In genomic region chr10:68167118-68167517, GRCm38 (mm10) we compare ENCODE assay signal across 12 mouse cellular contexts.
DNase-seq lines count a peak whose midpoint lies in the region; ATAC-seq and TF ChIP-seq lines count a peak whose summit lies in the region.
"Had no signal": no experiment of that assay in that cellular context is flagged by ENCODE, and none has a peak within 500 bp of the region (broad histone marks: within the 10 kb centered on the region; RNA-seq: fewer than 3 reads in every experiment).

No protein-coding gene starts in this region.

- DNase-seq in heart, adult 11 months = peak; percentile 89
- no peak for DNase-seq in heart, adult 8-10 months (ENCODE audit: low spot score)
- no peak for DNase-seq in kidney, postnatal 0 days (ENCODE audit: low spot score)
- no peak for DNase-seq in kidney, postnatal 10 days
- no peak for DNase-seq in cerebellum, adult 11-12 months
- no peak for DNase-seq in spleen, postnatal 14 days (ENCODE audit: low spot score in 2 of 2)
- DNase-seq: cerebellum, adult 9-11 months; lung, postnatal 14 days had no signal

- no peak overlapping the region for H3K4me3 ChIP-seq in kidney, postnatal 0 days (replicated peaks; ENCODE audit: low read depth, low read length)
- no peak overlapping the region for H3K4me3 ChIP-seq in heart, embryonic 16.5 days (ENCODE audit: low read length)
- H3K4me3 ChIP-seq in myocyte = no peak overlapping the region
- H3K4me3 ChIP-seq: erythroblast, embryonic 14.5 days had no signal

- TF ChIP-seq POLR2A in myocyte (IDR thresholded peaks at IDR 0.05; ENCODE audit: insufficient read length, low read depth) = no peak

- H3K9me3 ChIP-seq in kidney, postnatal 0 days (replicated peaks; ENCODE audit: low read length) = no peaks in the 10 kb centered on the region
- no peaks in the 10 kb centered on the region for H3K9me3 ChIP-seq in heart, embryonic 16.5 days (replicated peaks; ENCODE audit: control insufficient read depth, low read length)

- WGBS in kidney, postnatal 0 days = 65% methylated on average over 4 of the region's 4 CpGs
- 57% methylated on average over 4 of the region's 4 CpGs for WGBS in heart, embryonic 16.5 days

- 0 out of 2 replicates have a peak, but pooled peaks cover 4% of the 10 kb centered on the region for H3K36me3 ChIP-seq in kidney, postnatal 0 days (ENCODE audit: insufficient read depth, low read length)
- peaks cover 4% of the 10 kb centered on the region for H3K36me3 ChIP-seq in heart, embryonic 16.5 days (ENCODE audit: control insufficient read depth, insufficient read depth)
- H3K36me3 ChIP-seq in myocyte (ENCODE audit: control insufficient read depth, insufficient read depth) = peaks cover 2% of the 10 kb centered on the region
- H3K36me3 ChIP-seq: G1E had no signal

- H3K4me1 ChIP-seq in kidney, postnatal 0 days (replicated peaks; ENCODE audit: insufficient read depth, low read length) = peaks cover 23% of the 10 kb centered on the region; the same call in 1 of the 2 replicates
- peaks cover 40% of the 10 kb centered on the region for H3K4me1 ChIP-seq in heart, embryonic 16.5 days (ENCODE audit: control insufficient read depth, insufficient read depth, low read length)

- no peak overlapping the region for H3ac ChIP-seq in myocyte (ENCODE audit: control insufficient read depth, insufficient read length)

- no peaks in the 10 kb centered on the region for H3K27me3 ChIP-seq in kidney, postnatal 0 days (ENCODE audit: insufficient read depth, low read length)
- no peaks in the 10 kb centered on the region for H3K27me3 ChIP-seq in heart, embryonic 16.5 days (ENCODE audit: control insufficient read depth, insufficient read depth, low read length)
- no peaks in the 10 kb centered on the region for H3K27me3 ChIP-seq in myocyte (ENCODE audit: control insufficient read depth, insufficient read depth, insufficient read length)

- TF ChIP-seq CTCF in kidney, postnatal 0 days (IDR thresholded peaks at IDR 0.05; ENCODE audit: low read depth) = no peak

- ATAC-seq in kidney, postnatal 0 days (replicated peaks; ENCODE audit: low FRiP score, low read depth) = no peak
- ATAC-seq in heart, embryonic 16.5 days (replicated peaks; ENCODE audit: extremely low read depth, insufficient read depth, low FRiP score) = no peak

- no peak overlapping the region for H3K9ac ChIP-seq in kidney, postnatal 0 days (ENCODE audit: low read depth, low read length)
- no peak overlapping the region for H3K9ac ChIP-seq in heart, embryonic 16.5 days (ENCODE audit: low read length)

- peak overlapping the region; percentile 70 for H3K27ac ChIP-seq in kidney, postnatal 0 days
- peak overlapping the region; percentile 87 for H3K27ac ChIP-seq in heart, embryonic 16.5 days (ENCODE audit: low read length)

- H3K79me2 ChIP-seq in myocyte (ENCODE audit: control insufficient read depth, insufficient read depth) = peaks cover 37% of the 10 kb centered on the region

- no peak overlapping the region for H3K4me2 ChIP-seq in kidney, postnatal 0 days (ENCODE audit: low read length)
- H3K4me2 ChIP-seq in heart, embryonic 16.5 days (ENCODE audit: low read depth, low read length) = no peak overlapping the region
- peak overlapping the region; percentile 93 for H3K4me2 ChIP-seq in myocyte (ENCODE audit: low read depth)

TF ChIP-seq in myocyte, 11 proteins besides CTCF, POLR2A, EP300 and RAD21:
- TF ChIP-seq MYOG (IDR thresholded peaks at IDR 0.05; ENCODE audit: control insufficient read depth in 1 of 3, insufficient read depth in 1 of 3, insufficient read length in 2 of 3, low read depth in 2 of 3) = no peak
- no peak for TF ChIP-seq E2F4 (IDR thresholded peaks at IDR 0.05; ENCODE audit: insufficient read depth)
- no peak for TF ChIP-seq MAX (IDR thresholded peaks at IDR 0.05; ENCODE audit: low read depth)
- TF ChIP-seq USF1 (IDR thresholded peaks at IDR 0.05; ENCODE audit: low read depth) = no peak
- TF ChIP-seq TCF3 (IDR thresholded peaks at IDR 0.05; ENCODE audit: insufficient read length, low read depth) = no peak
- no peak for TF ChIP-seq CEBPB (IDR thresholded peaks at IDR 0.05; ENCODE audit: insufficient read depth, poor library complexity, severe bottlenecking)
TF ChIP-seq in myocyte: peak in this region for 0.
